Mouse (Mus musculus) hindbrain, embryonic 10.5 days (tissue): ENCODE measurements around the gene Cnpy3. TPM values are rescaled to one million over a fixed set of nuclear protein-coding genes. Genes with fewer than 3 reads are reported as not detected.

ENCODE experiments used
- DNase-seq: peaks from one replicate; pipeline ENCODE4 v3.0.0-alpha.2; 2017; ENCODE audit warnings: low spot score
- H3K27ac ChIP-seq: fragments of 300-500 bp; sonication (generic); 2 replicates; pipeline ENCODE4 v1.5.1; 2016; ENCODE audit warnings: mild to moderate bottlenecking, moderate library complexity
- H3K27me3 ChIP-seq: fragments of 300-500 bp; sonication (generic); 2 replicates; pipeline ENCODE4 v1.6.1; 2016; ENCODE audit warnings: mild to moderate bottlenecking; ENCODE audit not compliant: poor library complexity, insufficient read depth, severe bottlenecking
- H3K36me3 ChIP-seq: fragments of 300-500 bp; sonication (generic); 2 replicates; pipeline ENCODE4 v1.6.1; 2016; ENCODE audit warnings: mild to moderate bottlenecking, moderate library complexity
- H3K4me1 ChIP-seq: fragments of 300-500 bp; sonication (generic); replicated peaks from 2 replicates; pipeline ENCODE4 v1.6.1; 2016; ENCODE audit warnings: mild to moderate bottlenecking
- H3K4me3 ChIP-seq: fragments of 300-500 bp; sonication (generic); 2 replicates; pipeline ENCODE4 v1.5.1; 2016; ENCODE audit warnings: mild to moderate bottlenecking, moderate library complexity
- H3K9me3 ChIP-seq: fragments of 300-500 bp; sonication (generic); 2 replicates; pipeline ENCODE4 v1.6.1; 2016; ENCODE audit warnings: mild to moderate bottlenecking, moderate library complexity
- WGBS: fragments of 180-500 bp; shearing (Covaris S2); methylation state at CpG from one replicate; pipeline ENCODE4 v1.1.7; 2016; 5-methylcytosine and 5-hydroxymethylcytosine counted together
- polyA plus RNA-seq: library from polyadenylated mRNA; unstranded; fragments of >200 nt; fragmentation: Nextera tagmentation; extraction: Ambion mirVana; gene quantifications from 2 replicates; pipeline ENCODE4 v1.2.1, GENCODE M21; 2016

Gene Cnpy3
- polyA plus RNA-seq, 1 experiment from 2014 or later: 65.8 TPM

GRCm38 (mm10) chr17:46750580-46750979 lies 1.4 kb downstream of the Cnpy3 start:
- 93% methylated on average over 4 of the region's 4 CpGs for WGBS
- no peak for DNase-seq
- Histone ChIP-seq H3K36me3 (peaks cover 31% of the 10 kb centered on the region), H3K4me1 (peaks cover 18% of the 10 kb centered on the region), H3K9me3 (peaks cover 3% of the 10 kb centered on the region; the same call in 1 of the 2 replicates), H3K4me3 (peak overlapping the region; percentile 76), H3K27me3 (no peaks in the 10 kb centered on the region), H3K27ac (peak overlapping the region; percentile 89; the same call in 1 of the 2 replicates)

DNA sequence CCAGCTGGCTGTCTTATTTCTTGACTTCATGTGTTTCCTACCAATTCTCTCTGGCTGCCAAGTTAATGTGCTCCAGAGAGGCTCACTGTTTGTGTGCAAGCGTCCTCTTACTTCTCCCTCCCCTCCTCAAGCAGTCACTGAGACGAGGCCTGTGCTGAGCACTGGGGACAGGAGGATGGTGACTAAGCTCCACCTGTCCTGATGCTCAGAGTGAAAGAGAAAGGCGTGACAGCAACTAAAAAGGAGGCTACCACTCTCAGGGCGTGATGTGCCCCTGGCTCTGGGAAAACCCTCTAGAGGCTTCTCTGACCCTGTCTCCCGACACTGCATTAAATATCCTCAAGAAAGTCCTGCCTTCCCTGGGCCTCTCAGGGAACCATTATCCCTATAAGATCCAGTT lies 2.7 kb downstream of the Cnpy3 start:
- H3K4me3 ChIP-seq: no peak overlapping the region
- H3K9me3 ChIP-seq: no peaks in the 10 kb centered on the region
- no peak for DNase-seq
- H3K36me3 ChIP-seq: peaks cover 43% of the 10 kb centered on the region
- no peaks in the 10 kb centered on the region for H3K27me3 ChIP-seq
- 90% methylated on average over 5 of the region's 5 CpGs for WGBS
- H3K4me1 ChIP-seq: peaks cover 18% of the 10 kb centered on the region
- no peak overlapping the region for H3K27ac ChIP-seq

DNA sequence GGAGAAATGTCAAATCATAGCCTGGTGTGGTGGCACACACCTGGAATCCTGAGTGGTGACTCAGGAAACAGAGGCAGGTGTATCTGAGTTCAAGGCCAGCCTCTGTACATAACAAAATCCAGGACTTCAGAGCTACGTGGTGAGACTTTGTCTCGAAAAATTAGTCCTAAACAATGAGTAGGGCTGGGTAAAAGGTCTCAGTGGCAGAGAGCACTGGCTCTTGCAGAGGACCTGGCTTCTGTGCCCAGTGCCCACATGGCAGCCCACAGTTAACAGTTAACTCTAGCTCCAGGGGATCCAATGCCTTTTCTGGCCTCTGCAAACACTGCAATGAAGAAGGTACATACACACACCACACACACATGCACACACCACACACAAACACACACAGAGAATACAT lies 4.2 kb downstream of the Cnpy3 start:
- no peak overlapping the region for H3K27ac ChIP-seq
- peaks cover 58% of the 10 kb centered on the region for H3K36me3 ChIP-seq
- no peaks in the 10 kb centered on the region for H3K27me3 ChIP-seq
- 94% methylated on average over 2 of the region's 2 CpGs for WGBS
- no peaks in the 10 kb centered on the region for H3K9me3 ChIP-seq
- H3K4me1 ChIP-seq: peaks cover 18% of the 10 kb centered on the region
- no peak overlapping the region for H3K4me3 ChIP-seq
- no peak for DNase-seq

- Histone ChIP-seq H3K4me3 (no peak overlapping the region), H3K4me1 (peaks cover 13% of the 10 kb centered on the region), H3K36me3 (peaks cover 64% of the 10 kb centered on the region), H3K27ac (no peak overlapping the region), H3K27me3 (no peaks in the 10 kb centered on the region), H3K9me3 (no peaks in the 10 kb centered on the region)
- 83% methylated on average over 8 of the region's 8 CpGs for WGBS
- no peak for DNase-seq
Measured at GRCm38 (mm10) chr17:46747234-46747633, 4.8 kb downstream of the Cnpy3 start.

- Histone ChIP-seq H3K36me3 (peaks cover 77% of the 10 kb centered on the region), H3K9me3 (no peaks in the 10 kb centered on the region), H3K27ac (no peak overlapping the region), H3K4me3 (no peak overlapping the region), H3K27me3 (no peaks in the 10 kb centered on the region), H3K4me1 (peaks cover 1% of the 10 kb centered on the region)
- WGBS: 85% methylated on average over 2 of the region's 2 CpGs
- DNase-seq: no peak
Measured at GRCm38 (mm10) chr17:46745506-46745905, 6.5 kb downstream of the Cnpy3 start.

GRCm38 (mm10) chr17:46742986-46743385 lies 9.0 kb downstream of the Cnpy3 start:
- Histone ChIP-seq H3K36me3 (peaks cover 82% of the 10 kb centered on the region), H3K27me3 (no peaks in the 10 kb centered on the region)

GRCm38 (mm10) chr17:46741305-46741704 lies 10.7 kb downstream of the Cnpy3 start:
- Histone ChIP-seq H3K4me1 (no peaks in the 10 kb centered on the region), H3K36me3 (peaks cover 80% of the 10 kb centered on the region), H3K27me3 (no peaks in the 10 kb centered on the region), H3K4me3 (no peak overlapping the region), H3K9me3 (no peaks in the 10 kb centered on the region), H3K27ac (no peak overlapping the region)
- no peak for DNase-seq
- 88% methylated on average over 6 of the region's 6 CpGs for WGBS

More at GRCm38 (mm10) chr17:46742986-46743385, 9.0 kb downstream of the Cnpy3 start:
- Histone ChIP-seq H3K27ac (no peak overlapping the region), H3K4me1 (no peaks in the 10 kb centered on the region), H3K9me3 (no peaks in the 10 kb centered on the region), H3K4me3 (no peak overlapping the region)
- no peak for DNase-seq
- WGBS: 92% methylated on average over 9 of the region's 9 CpGs

DNA sequence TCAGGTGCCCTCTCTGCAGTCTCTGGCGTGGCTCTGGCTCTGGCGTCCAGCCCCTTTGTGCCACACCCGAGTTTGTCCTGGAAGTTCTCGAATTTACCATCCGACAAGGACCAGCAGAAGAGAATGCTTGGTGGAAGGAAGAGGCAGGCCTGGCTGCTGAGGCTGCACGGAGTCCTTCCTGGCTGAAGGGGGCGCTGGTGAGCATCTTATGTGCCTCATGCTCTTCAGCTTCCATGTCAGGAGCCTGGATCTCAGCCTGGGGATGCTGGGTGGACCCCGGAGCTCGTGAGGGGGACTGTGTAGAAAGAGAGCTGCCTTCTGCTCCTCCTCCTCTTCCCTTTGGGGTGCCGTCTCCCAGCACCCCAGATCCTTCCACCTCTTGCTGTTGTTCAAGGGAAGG lies 15.9 kb downstream of the Cnpy3 start:
- Histone ChIP-seq H3K27me3 (no peaks in the 10 kb centered on the region), H3K27ac (no peak overlapping the region), H3K9me3 (no peaks in the 10 kb centered on the region), H3K4me3 (no peak overlapping the region), H3K4me1 (no peaks in the 10 kb centered on the region), H3K36me3 (peaks cover 53% of the 10 kb centered on the region)
- 69% methylated on average over 10 of the region's 10 CpGs for WGBS
- DNase-seq: peak; percentile 29

- no peak for DNase-seq
- 83% methylated on average over 7 of the region's 7 CpGs for WGBS
- no peaks in the 10 kb centered on the region for H3K9me3 ChIP-seq
- H3K4me3 ChIP-seq: no peak overlapping the region
- no peaks in the 10 kb centered on the region for H3K27me3 ChIP-seq
- H3K36me3 ChIP-seq: peaks cover 51% of the 10 kb centered on the region
- no peaks in the 10 kb centered on the region for H3K4me1 ChIP-seq
- H3K27ac ChIP-seq: no peak overlapping the region
Measured at GRCm38 (mm10) chr17:46735287-46735686, 16.7 kb downstream of the Cnpy3 start.

- Histone ChIP-seq H3K36me3 (peaks cover 47% of the 10 kb centered on the region), H3K27me3 (peaks cover 9% of the 10 kb centered on the region), H3K9me3 (no peaks in the 10 kb centered on the region), H3K4me3 (no peak overlapping the region), H3K27ac (no peak overlapping the region), H3K4me1 (peaks cover 2% of the 10 kb centered on the region)
- no peak for DNase-seq
- WGBS: 96% methylated on average over 3 of the region's 3 CpGs
Measured at GRCm38 (mm10) chr17:46734055-46734454, 18.0 kb downstream of the Cnpy3 start.

GRCm38 (mm10) chr17:46728904-46729318 lies 23.1 kb downstream of the Cnpy3 start, which contains the start of gene Gnmt:
Gnmt (minus strand) TSS chr17:46729168.
- no peak within 1 kb of the TSS for H3K4me3 ChIP-seq
- peaks cover 22% of the 10 kb centered on the region for H3K27me3 ChIP-seq
- H3K36me3 ChIP-seq: peaks cover 26% of the 10 kb centered on the region
- no peaks in the 10 kb centered on the region for H3K9me3 ChIP-seq
- no peak for DNase-seq
- H3K27ac ChIP-seq: no peak within 1 kb of the TSS
- 17% methylated on average over 24 of the region's 24 CpGs for WGBS
- peaks cover 15% of the 10 kb centered on the region for H3K4me1 ChIP-seq

GRCm38 (mm10) chr17:46728496-46728895 lies 23.5 kb downstream of the Cnpy3 start:
- H3K27me3 ChIP-seq: peaks cover 22% of the 10 kb centered on the region
- no peak overlapping the region for H3K27ac ChIP-seq
- H3K36me3 ChIP-seq: peaks cover 30% of the 10 kb centered on the region
- peaks cover 15% of the 10 kb centered on the region for H3K4me1 ChIP-seq
- H3K9me3 ChIP-seq: no peaks in the 10 kb centered on the region
- 48% methylated on average over 11 of the region's 11 CpGs for WGBS
- no peak for DNase-seq
- no peak overlapping the region for H3K4me3 ChIP-seq

DNA sequence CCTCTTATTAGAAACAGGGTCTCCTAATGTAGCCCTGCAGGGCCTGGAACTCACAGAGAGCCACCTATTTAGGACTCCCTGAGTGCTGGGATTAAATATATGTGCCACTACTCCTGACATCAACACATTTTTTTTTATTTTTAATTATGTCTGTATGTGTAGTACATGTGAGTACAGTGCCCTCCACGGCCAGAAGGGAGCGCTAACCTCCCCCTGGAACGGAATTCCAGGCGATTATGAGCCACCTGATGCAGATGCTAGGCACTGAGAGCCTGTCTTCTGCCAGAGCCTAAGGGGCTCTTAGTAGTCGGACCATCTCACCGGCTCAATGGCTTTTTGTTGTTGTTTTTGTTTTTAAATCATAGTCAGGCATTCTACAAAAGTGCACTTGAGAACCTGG lies 24.0 kb downstream of the Cnpy3 start:
- Histone ChIP-seq H3K4me1 (peaks cover 15% of the 10 kb centered on the region), H3K36me3 (peaks cover 34% of the 10 kb centered on the region), H3K27me3 (peaks cover 22% of the 10 kb centered on the region), H3K9me3 (no peaks in the 10 kb centered on the region), H3K4me3 (no peak overlapping the region), H3K27ac (no peak overlapping the region)
- peak; percentile 31 for DNase-seq
- 38% methylated on average over 6 of the region's 6 CpGs for WGBS

- Histone ChIP-seq H3K27ac (no peak overlapping the region), H3K27me3 (peaks cover 22% of the 10 kb centered on the region), H3K4me3 (no peak overlapping the region), H3K4me1 (peaks cover 15% of the 10 kb centered on the region), H3K9me3 (no peaks in the 10 kb centered on the region), H3K36me3 (peaks cover 40% of the 10 kb centered on the region)
- no peak for DNase-seq
- WGBS: 91% methylated on average over 11 of the region's 11 CpGs
Measured at GRCm38 (mm10) chr17:46727271-46727670, 24.7 kb downstream of the Cnpy3 start.
